ENCODE assay signal across 9 mouse cellular contexts in the genomic region with DNA sequence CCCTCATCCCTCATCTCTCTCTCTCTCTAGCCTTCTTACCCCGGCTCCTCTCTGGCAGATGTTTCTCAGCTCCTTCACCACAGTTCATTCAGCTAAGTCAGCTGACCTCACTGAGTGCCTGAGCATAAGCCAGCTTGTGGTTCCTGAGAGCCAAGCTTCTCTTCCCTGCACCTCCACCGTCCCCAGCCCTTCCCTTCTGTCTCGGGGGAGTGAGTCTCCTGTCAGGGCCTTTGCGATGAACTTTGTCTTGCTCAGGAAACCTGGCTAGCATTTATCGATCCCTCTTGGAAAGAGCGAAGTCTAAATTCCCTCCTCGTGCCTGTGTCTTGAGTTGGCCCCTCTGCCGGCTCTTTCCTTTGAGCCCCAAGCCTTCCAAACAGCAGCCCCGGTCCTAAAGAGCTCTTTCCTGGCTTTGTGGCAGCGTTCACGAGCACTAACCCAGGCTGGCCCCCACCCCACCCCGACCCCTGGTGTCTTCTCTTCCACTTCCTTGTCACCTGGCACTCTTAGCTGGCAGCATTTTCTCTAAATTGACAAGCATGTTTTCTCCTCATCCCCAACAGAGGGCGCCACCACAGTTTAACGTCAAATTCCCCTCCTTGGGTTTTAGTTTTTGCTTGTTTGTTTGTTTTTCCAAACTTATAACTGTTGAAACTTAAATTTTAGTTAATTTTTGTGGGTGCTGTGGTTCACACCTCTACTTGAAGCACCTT. TPM values are rescaled to one million over a fixed set of nuclear protein-coding genes. Genes with fewer than 3 reads are reported as not detected.
DNase-seq lines count a peak whose midpoint lies in the region; TF ChIP-seq lines count a peak whose summit lies in the region.
"Had no signal": no experiment of that assay in that cellular context is flagged by ENCODE, and none has a peak within 500 bp of the region (broad histone marks: within the 10 kb centered on the region; RNA-seq: fewer than 3 reads in every experiment).

No protein-coding gene starts in this region.

- H3K4me1 ChIP-seq in testis, adult 2 months (ENCODE audit: control insufficient read depth, insufficient read depth, low read length), result peaks cover 16% of the 10 kb centered on the region

- TF ChIP-seq POLR2A in testis, adult 2 months (IDR thresholded peaks at IDR 0.05; ENCODE audit: control insufficient read depth, low read depth, low read length), result no peak

- H3K27ac ChIP-seq in testis, adult 2 months (ENCODE audit: control insufficient read depth, insufficient read depth, low read depth, low read length), result no peak overlapping the region
- H3K27ac ChIP-seq: embryonic facial prominence, embryonic 15.5 days had no signal

- H3K27me3 ChIP-seq in testis, adult 2 months (ENCODE audit: control insufficient read depth, insufficient read depth, low read length), result no peaks in the 10 kb centered on the region
- H3K27me3 ChIP-seq: embryonic facial prominence, embryonic 15.5 days had no signal

- TF ChIP-seq CTCF in testis, adult 2 months (IDR thresholded peaks at IDR 0.05; ENCODE audit: control insufficient read depth, insufficient read depth, insufficient replicate concordance, low read depth, low read length), result no peak

- peak; percentile 28 for DNase-seq in adrenal gland, adult 2 months
- no peak for DNase-seq in adrenal gland, adult 8-10 months
- no peak for DNase-seq in testis, postnatal 14 days (ENCODE audit: low spot score)
- DNase-seq in lung, adult 18-20 months, result peak; percentile 62 to 72
- peak; percentile 82 for DNase-seq in yolk sac, embryonic 10.5 days (ENCODE audit: low spot score)
- no peak for DNase-seq in gastrocnemius, adult 8-10 months (ENCODE audit: low spot score in 2 of 2)
- no peak for DNase-seq in gastrocnemius, postnatal 10 days

- H3K36me3 ChIP-seq in testis, adult 2 months (ENCODE audit: control insufficient read depth, insufficient read depth, low read length), result no peaks in the 10 kb centered on the region
- H3K36me3 ChIP-seq: embryonic facial prominence, embryonic 15.5 days had no signal

- peak overlapping the region; percentile 35 for H3K4me3 ChIP-seq in testis, adult 2 months (ENCODE audit: control insufficient read depth, low read depth, low read length)
- H3K4me3 ChIP-seq: embryonic facial prominence, embryonic 15.5 days had no signal

RNA-seq across cellular contexts. Expression of gene 1810010H24Rik, which starts 10.7 kb away (rescaled TPM):
- 1 to 10 TPM; 2.7 to 3.1 TPM for total RNA-seq in adrenal gland, adult 2 months (2021)
- 2.0 and 4.8 TPM in 2 replicates for polyA plus RNA-seq in adrenal gland, adult 2 months (2012; rRNA removed)
- total RNA-seq in adrenal gland, adult 8-10 months (2022), result 1 to 10 TPM; 2.2 to 3.7 (median 3.0) TPM
- 0.62 and 0.78 TPM in 2 replicates for polyA plus RNA-seq in testis, adult 2 months (2012; rRNA removed)
- 1 to 10 TPM; 1.6 to 2.4 (median 1.9) TPM for total RNA-seq in gastrocnemius, adult 8-10 months (2022)
- 1 to 10 TPM; 2.5 to 3.0 TPM for total RNA-seq in gastrocnemius, postnatal 10 days (2021)

RNA-seq across cellular contexts. Expression of gene Kpna2, which starts 15.4 kb away (rescaled TPM):
- 10 to 100 TPM; 33.6 to 34.8 TPM for total RNA-seq in adrenal gland, adult 2 months (2021)
- polyA plus RNA-seq in adrenal gland, adult 2 months (2012; rRNA removed), result 6.5 and 7.0 TPM in 2 replicates
- total RNA-seq in adrenal gland, adult 8-10 months (2022), result 10 to 100 TPM; 20.7 to 37.7 (median 28.8) TPM
- polyA plus RNA-seq in testis, adult 2 months (2012; rRNA removed), result 36.5 and 150 TPM in 2 replicates
- total RNA-seq in gastrocnemius, adult 8-10 months (2022), result 10 to 100 TPM in 3 of 4 experiments, 1 to 10 TPM in 1; 8.2 to 15.4 (median 13.4) TPM
- total RNA-seq in gastrocnemius, postnatal 10 days (2021), result 10 to 100 TPM; 24.1 to 27.6 TPM

Comparison
In these comparisons a context has a peak if more than half of its experiments do, and no peak if none do; other contexts are left out.
1. DNase-seq: peak in adrenal gland, adult 2 months (single experiment), lung, adult 18-20 months (2 of 2) and yolk sac, embryonic 10.5 days (single experiment); none in adrenal gland, adult 8-10 months (single experiment), testis, postnatal 14 days (single experiment), gastrocnemius, adult 8-10 months (0 of 2) and gastrocnemius, postnatal 10 days (single experiment).